Mouse (Mus musculus) gastrocnemius, adult 8-10 months (tissue): ENCODE measurements around the gene Gpha2. TPM values are rescaled to one million over a fixed set of nuclear protein-coding genes. Genes with fewer than 3 reads are reported as not detected.

ENCODE experiments used
- DNase-seq, 2 experiments: peaks; one replicate each; pipeline ENCODE4 v3.0.0; 2022; ENCODE audit warnings: low spot score in 2 of 2
- total RNA-seq, 4 experiments: library from RNA; stranded (reverse); gene quantifications; 2 replicates each; pipeline ENCODE4 v1.2.4; 2022

Gene Gpha2
- not detected for total RNA-seq

DNA sequence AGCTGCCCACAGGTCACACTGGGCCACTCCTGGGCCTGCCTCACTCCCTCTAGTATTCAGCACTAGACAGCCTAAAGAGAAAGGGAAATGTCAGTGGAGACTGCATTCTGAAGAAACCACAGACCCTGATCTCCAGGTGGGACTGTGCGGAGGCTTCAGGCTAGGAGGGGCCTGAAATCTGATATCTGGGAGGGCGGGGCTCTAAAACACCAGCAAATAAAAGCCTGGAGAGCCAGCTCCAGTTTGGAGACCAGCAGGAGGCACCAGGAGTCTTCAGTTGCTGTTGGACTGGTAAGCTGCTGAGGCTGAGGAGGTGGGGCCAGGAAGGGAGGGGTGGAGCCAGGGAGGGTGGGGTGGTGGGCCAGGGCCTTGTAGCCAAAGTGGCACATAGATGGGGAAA, at the start of gene Gpha2:
Gene Gpha2, plus strand, starts transcription at position 246 of the 400 bp plus-strand sequence.
- no peak for DNase-seq

DNA sequence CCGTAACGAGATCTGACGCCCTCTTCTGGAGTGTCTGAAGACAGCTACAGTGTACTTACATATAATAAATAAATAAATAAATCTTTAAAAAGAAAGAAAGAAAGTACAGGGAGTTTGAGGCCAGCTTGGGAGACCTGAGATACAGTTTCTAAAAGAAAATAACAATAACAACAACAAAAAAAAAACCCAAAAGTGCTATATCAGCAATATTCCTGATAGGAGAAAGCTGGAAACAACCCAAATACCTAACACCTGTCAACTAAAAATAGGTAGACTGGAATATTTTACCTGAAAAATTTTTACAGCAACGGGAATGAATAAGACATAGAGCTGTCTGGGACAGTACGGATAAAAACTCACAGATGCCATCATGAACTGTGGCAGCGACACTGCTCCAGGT, 47.4 kb upstream of the Gpha2 start:
- no peak for DNase-seq

DNA sequence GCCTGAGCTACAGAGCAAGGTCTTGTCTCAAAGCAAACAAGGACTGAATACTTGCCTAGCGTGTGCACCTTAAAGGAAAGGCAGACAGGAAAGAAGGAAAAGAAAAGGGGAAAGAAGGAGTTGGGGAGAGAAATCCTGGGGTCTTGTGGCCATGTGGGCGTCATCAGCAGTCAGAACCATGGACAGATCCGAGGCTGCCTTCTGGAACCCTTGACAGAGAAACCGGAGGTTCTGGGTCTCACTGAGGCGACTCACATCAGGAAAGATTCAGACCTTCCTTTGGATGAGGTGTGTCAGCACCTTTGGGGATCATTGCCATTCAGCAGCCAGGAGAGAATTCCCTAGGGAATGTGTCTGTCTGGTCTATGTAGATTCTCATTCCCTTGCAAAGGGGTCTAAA, 44.6 kb upstream of the Gpha2 start:
- DNase-seq, result no peak

DNA sequence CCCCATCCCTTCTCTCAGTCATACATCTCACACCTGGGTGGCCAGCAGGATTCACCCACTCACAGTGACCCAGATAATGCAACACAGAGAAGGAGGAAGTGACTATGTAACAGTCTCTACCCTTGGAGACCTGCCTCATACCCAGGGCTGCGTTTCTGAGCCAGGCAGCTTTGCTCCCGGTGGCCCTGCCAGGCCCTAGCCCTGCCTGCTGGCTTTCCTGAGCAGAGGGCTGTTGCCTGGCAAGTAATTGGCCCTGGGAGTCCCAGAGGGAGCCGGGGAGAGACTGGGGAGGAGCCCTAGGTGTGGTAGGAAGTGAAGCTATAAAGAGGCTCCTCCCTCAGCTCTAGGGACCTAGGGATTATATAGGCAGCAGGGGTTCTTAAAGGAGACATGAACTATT, 43.6 kb upstream of the Gpha2 start:
- DNase-seq, result no peak

DNA sequence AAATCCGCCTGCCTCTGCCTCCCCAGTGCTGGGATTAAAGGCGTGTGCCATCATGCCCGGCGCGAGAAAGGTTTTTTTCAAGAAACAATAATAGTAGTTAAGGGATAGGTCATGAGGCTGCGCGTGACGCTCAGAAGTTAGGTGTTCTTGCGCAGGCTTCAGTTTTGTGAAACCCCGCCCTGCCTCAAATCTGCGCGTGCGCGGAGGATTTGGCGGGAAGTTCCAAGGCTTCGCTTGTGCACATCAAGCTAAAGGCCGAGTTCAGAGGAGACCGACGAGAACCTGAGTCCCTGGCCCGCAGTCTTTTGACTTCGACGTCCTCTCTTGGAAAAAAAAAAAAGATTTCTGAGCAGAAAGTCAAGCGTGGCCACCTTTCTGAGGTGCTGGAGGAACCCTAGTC, 42.0 kb upstream of the Gpha2 start, which contains the start of gene Majin:
Gene Majin, plus strand, starts transcription at position 258 of the 400 bp plus-strand sequence.
- no peak for DNase-seq

DNA sequence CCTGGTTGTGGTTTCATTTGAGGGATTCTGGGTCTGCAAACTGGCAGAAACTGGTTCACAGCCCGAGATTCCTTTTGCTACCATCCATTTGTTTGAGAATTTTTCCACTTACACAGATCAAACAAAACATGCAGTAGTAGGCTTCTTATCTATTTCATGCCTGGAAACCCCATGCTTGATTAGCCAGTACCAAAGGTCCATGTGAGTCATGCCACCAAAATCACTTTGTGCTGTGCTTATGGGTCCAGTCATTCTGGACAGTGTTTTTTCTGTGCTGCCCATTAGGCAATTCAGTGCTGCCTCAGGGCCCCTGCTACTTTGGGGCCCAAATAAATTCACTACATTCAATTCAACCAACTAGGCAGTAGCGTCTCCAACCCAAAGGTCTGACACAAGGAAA, 21.9 kb upstream of the Gpha2 start:
- DNase-seq, result no peak

DNA sequence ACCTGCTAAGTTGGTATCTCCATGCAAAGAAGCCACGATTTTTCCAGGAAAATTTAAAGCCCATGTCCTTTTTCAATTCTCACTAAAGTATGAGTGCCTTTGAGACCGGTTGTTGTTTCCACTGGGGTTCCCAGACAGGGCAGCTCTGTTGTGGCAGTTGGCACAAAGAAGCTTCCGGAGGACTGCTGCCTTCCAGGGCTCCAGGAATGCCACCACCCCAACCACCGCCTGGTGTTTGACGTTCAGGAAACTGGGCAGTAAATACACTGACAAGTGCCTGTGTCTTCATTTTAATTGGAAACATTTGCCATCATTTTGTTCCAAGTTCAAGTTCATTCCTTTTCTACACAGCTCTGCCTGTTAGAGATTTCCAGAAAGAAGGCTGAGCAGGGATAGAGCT, 19.5 kb upstream of the Gpha2 start:
- DNase-seq, result no peak

DNA sequence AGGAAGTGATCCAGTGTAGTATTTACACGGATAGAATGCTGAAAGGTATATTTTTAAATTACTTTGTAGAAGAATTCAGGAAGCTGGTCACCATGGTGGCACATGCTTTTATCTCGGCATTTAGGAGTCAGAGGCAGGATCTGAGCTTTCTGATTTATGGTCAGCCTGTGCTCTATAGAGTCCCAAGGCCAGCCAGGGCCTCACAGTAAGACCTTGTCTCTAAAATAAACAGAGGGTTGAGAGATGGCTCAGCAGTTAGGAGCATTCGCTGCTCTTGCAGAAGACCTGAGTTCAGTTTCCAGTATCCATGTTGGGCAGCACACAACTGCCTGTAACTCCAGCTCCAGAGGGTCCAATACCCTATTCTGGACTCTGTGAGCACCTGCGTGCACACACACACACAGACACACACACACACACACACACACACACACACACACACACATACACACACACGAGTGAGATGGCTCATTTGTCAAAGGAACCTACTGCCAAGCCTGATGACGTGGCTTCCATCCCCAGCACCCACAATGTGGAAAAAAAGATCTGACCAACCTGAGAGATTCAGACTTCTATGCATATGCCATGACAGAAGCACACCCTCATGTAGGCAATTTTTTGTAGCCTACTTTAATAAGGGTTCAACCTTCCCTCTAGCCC, 10.0 kb upstream of the Gpha2 start:
- DNase-seq, result no peak

DNA sequence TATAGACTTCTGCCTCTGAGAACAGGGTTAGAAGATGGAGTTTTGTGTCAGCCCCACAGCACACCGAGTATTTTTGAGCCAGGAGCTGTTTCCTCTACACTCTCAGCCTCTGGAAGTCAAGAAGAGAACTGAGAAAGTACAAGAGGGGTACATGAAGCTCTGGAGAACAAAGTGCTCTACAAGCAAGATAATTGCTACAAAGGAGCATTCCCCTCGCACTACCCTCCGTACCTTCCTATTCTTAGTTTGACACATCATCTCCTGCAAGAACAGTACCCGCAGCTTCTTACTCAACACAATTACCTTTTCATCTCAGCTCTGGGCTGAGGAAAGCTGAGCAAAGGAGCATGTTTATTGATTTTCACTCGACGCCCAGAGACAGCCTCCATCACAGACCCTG, 7.6 kb upstream of the Gpha2 start:
- no peak for DNase-seq

DNA sequence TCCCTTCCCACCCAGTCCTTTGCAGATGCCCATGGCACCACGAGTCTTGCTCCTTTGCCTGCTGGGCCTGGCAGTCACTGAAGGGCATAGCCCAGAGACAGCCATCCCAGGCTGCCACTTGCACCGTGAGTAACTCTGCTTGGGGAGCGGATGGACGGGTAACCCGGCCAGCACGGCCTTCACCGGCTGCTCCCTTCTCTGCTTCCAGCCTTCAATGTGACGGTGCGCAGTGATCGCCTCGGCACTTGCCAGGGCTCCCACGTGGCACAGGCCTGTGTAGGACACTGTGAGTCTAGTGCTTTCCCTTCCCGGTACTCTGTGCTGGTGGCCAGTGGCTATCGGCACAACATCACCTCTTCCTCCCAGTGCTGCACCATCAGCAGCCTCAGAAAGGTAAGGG, 583 bp downstream of the Gpha2 start:
- no peak for DNase-seq

DNA sequence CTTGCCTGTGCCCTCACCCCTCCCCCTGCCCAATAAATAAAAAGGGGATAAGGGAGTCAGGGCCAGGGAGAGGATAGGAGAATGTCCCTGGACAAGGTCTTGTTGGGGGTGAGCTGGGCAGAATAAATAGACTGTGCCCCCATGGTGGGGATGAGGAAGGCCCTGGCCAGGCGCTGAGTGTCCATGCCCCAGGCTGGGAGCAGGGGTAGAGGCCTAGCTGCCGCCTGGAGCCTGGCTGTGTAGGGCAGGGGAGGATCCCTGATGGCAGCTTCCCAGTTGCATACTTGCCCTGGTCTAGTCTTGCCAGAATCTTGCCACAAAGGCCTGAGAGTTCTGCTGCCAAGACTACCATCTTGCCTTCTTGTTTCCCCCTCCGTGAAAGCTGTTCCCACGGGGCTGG, 1.7 kb downstream of the Gpha2 start:
- no peak for DNase-seq

DNA sequence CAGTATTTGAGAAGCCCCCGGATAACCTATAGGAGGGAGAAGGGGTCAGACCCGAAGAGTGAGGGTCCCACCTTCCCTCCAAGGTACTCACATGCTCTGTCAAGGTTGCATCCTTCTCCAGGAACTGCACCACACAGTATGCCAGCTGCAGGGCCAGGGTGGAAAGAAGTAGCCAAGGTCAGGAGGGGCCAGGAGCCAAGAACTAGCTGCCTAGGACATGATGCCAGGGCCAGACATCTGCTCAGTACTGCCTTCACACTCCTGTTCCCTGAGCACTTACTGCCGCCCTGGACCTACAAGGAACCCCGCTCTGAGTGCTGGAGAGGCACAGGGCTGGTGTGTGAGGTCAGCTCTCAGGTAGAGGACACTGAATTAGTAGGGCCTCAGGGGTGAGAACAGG, 4.2 kb downstream of the Gpha2 start:
- peak; percentile 29 to 41 for DNase-seq

DNA sequence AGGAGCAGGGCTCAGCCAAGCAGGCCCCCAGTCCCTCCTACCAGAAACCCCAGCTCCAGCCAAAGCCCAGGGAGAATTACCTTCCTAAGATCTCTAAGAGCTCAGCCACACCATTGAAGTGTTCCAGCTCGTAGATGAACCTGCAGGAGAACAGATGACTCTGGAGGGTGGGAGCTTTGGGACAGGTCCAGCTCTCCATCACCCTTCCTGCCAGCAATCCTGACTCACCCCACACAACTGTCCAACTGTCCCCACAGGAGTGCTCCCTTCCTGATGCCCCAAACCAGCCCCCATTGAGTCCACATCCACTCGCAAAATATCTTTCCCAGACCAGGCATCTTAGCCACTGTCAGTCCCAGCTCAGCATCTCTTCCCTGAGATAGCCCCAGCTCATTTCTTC, 4.9 kb downstream of the Gpha2 start:
- no peak for DNase-seq

DNA sequence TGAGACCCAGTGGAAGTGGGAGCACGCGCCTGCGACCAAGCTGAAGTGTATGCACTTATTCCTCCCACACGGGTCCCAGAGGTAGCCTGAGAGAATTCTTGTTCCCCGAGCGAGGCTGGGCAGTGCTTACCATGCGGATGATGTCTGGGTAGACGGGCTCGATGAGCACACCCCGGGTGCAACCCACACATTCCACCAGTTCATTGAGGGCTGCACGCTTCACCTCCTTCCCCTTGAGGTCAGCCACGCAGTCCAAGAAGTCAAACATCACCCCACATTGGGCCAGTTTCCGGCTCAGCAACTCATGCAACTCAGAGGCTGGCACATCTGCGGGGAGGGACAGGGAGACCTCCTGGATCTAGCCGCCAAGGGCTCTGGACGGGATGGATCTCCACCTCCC, 7.5 kb downstream of the Gpha2 start:
- DNase-seq, result no peak

DNA sequence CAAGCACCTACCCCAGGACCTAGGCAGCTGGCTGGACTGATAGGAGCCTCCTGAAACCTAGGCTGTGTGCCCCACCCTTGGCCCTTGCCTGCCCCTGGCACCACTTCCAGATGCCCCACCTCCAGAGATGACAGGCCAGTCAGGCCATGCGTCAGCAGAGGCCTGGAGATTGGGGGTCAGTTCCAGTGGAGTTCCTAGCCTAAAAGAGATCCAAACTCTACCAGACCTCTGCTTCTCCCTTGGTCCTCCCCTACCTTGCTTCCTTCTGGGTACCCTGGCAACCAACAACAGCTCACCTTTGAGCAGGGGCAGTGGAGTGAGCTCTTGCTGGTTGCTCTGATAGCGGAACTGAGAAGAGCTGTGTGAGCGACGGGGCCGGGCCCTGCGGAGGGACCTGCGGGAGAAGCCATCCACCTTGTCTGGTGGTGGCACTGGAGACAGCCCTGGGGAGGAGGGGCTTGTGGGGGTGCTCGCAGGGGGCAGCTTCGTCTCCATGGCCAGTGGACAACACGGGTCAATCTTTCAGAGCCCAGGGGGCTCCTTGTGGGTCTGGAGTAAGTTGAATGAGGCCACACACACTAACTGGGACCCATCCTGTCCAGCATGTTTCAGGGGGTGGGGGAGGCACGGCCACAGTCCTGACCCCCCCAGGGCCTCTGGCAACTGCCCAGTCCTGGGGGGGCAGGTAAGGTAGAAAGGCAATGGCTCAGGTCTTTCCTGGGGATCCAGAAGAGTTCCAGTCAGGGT, 8.3 kb downstream of the Gpha2 start:
- DNase-seq, result no peak

DNA sequence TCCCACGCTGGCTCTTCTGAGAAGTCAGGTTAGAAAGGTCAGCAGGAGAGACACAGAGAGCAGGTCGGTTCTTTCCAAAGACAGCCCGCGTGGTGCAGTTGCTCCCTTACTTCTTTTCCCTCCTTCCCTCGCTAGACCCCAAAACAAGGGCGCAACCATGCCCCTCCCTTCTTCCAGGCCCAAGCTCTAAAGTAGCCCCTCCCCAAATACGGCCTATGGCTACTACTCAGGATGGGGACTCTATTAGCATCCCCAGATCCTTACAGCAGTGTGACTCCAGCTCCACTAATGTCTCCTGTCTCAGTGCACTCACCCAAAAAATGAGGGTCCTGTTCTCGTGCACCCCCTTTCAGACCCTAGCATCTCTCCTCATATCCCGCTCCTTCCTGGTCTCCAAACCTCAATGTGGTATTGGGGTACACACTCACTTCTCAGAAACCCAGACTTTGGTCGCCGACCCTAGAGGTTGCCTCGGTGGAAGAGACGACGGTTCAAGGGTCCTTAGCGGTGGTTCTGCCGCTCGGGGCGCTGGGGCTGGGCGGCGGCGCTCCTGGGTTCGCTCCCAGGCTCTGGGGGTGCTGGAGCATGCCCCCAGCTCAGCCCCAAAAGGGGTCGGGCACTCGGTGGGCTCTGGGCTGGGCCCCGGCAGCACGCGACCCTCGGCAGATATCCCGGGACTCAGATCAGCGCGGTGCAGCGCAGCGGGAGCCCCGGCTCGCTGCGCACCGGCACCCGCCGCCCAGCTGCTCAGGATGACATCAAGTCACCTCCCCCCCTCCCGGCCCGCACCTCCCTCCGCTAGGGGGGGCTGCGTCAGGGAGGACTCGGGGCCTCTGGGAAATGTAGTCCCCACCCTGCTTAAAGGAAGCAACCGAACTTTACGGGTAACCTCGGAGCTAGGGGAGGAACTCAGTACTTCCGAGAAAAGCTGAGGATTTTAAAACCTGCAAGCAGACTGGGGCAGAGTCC, 9.2 kb downstream of the Gpha2 start, which contains the start of gene Ppp2r5b:
Gene Ppp2r5b, minus strand, starts transcription at position 789 of the 969 bp plus-strand sequence.
- peak; percentile 93 to 96 for DNase-seq

DNA sequence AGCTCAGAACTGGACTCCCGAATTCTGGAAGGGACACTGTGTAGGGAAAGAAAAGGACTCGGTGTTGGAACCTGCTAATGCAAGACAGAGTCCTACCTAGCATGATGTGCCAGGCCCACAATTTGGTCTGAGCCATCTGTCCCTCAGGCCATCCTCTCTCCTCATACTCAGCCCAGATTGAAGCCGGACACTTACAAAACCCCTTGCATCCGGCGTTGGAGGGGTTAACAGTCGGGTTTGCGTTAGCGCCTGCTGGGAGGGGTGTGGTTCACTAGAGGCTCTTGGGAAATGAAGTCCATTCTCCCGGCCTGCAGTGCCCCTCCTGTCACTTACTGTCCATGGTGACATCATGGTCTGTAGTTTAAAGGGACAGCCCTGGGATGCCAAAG, 9.9 kb downstream of the Gpha2 start:
- DNase-seq, result peak; percentile 85 to 89

DNA sequence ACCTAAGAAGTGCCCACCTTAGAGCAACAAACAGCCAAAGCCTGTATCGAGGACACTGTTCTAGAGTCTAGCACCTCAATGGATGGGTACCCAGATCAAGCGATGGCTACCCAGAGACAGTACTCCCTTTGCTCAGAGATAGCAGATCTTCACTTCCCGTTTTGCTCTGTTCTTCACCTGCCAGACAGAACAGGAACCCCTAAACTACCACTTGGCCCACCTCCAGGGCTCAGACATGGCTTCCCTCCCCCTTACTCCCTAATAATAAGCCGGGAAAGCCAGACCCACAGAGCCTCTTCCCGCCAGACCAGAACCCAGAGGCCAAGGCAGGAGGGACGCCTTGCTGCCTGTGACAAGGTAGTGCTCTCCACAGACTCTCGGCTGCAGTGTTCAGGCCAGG, 10.7 kb downstream of the Gpha2 start:
- DNase-seq, result no peak

DNA sequence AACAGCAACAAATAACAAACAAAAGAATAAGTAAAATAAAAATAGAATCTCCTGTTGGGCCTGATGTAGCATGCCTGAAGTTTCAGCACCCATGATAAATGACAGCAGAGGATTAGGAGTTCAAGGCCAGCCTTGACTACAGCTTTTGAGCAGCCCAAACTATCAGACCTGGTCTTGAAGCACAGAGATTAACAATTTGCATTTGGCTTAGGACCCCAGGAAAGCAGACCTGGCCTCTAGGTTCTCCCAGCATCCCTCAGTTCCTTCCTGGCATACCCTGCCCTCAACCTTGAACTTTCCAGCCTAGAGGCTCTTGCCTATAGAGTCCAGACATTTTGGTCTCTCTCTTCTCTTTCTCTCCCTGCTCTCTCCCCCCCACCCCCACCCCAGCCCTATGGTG, 12.6 kb downstream of the Gpha2 start:
- no peak for DNase-seq

DNA sequence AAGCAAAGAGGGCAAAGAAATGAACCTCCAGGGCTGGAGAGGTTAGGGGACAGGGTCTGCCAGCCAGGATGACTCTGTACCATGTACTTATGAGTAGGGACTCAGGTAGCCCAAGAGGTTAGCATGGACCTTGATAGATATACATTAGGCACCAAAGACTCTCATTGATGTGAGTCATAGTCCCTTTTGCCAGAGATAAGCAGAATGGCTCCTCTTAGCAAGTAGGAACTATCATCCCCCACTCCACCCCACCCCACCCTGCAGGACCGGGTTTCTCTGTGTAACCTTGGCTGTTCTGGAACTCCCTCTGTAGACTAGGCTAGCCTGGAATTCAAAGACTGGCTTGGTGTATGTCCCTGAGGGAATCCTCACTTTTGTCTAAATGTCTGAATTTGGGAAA, 14.0 kb downstream of the Gpha2 start:
- no peak for DNase-seq

DNA sequence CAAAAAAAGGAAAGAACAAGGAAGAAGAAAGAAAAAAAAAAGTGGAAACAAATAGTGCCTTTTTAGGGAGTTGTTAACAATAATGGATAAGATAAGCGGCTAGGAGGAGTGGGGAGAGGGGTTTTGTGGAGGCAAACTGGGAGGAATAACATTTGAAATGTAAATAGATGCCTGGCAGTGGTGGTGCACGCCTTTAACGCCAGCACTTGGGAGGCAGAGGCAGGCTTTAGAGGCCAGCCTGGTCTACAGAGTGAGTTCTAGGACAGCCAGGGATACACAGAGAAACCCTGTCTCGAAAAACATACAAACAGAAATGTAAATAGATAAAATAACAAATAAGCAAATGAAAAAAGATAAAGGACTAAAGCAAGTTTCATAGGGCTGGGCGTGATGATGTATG, 14.5 kb downstream of the Gpha2 start:
- DNase-seq, result no peak
